10 mouse cellular contexts compared by ENCODE assay signal in the genomic region with DNA sequence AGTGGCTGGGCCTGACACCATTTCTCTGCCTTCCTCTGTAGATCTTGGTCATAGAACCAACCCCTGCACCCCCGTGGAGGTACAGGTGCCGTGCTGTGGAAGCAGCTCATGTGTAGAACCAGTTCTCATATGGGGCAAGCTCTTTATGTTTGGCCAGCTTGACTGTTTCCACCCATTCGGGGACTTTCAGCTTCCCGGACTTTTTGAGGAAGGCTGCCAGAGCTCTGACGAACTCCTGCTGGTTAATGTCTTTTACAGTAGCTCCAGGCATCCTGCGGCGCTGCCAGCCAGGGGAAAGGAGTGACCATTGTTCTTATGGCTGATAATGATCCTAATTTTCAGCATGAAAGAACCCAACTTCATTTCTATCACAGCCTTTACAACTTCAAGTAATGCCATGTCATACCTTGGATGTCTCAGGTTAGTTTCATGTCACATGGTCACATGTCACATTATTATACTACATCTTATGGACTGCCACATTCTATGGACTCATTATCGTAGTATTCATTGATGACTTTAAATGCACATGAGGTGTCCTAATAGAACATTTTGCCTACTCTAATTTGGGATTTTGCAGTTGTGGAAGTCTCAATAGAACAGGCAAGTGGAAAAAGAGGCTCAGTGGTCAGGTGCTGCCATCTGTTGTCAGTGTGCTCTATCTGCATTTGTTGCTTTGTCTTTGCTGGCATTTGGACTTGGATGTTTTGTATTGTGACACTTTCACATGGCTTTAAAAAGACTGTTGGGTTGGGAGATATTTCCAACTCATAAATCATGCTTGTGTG. TPM values are rescaled to one million over a fixed set of nuclear protein-coding genes. Genes with fewer than 3 reads are reported as not detected.
A peak's percentile ranks its signal among the peaks of the same experiment; 100 is the strongest.
DNase-seq lines count a peak whose midpoint lies in the region; ATAC-seq lines count a peak whose summit lies in the region.
"Had no signal": no experiment of that assay in that cellular context is flagged by ENCODE, and none has a peak within 500 bp of the region (broad histone marks: within the 10 kb centered on the region; RNA-seq: fewer than 3 reads in every experiment).

No protein-coding gene starts in this region.

- DNase-seq in forebrain, embryonic 14.5 days (ENCODE audit: low spot score): peak; percentile 77
- DNase-seq in spleen, postnatal 36 days (ENCODE audit: low spot score in 2 of 2): peak; percentile 19 to 34
- DNase-seq in spleen, adult 12 weeks (ENCODE audit: low spot score): no peak
- peak; percentile 57 for DNase-seq in cerebellum, adult 8-10 months
- DNase-seq in left cerebral cortex, postnatal 10 days (ENCODE audit: extremely low spot score in 1 of 2, low spot score in 2 of 2): peak; percentile 31 to 33
- DNase-seq in retina, postnatal 1 day: peak; percentile 77

- no peaks in the 10 kb centered on the region for H3K9me3 ChIP-seq in forebrain, embryonic 14.5 days (replicated peaks; ENCODE audit: control insufficient read depth, low read length)
- no peaks in the 10 kb centered on the region for H3K9me3 ChIP-seq in forebrain, embryonic 12.5 days
- H3K9me3 ChIP-seq in heart, embryonic 13.5 days: no peaks in the 10 kb centered on the region
- H3K9me3 ChIP-seq: G1E had no signal

- no peak overlapping the region for H3K4me2 ChIP-seq in forebrain, embryonic 14.5 days (ENCODE audit: low read length)
- H3K4me2 ChIP-seq in forebrain, embryonic 12.5 days: no peak overlapping the region
- no peak overlapping the region for H3K4me2 ChIP-seq in heart, embryonic 13.5 days

- no peak overlapping the region for H3K9ac ChIP-seq in forebrain, embryonic 14.5 days (ENCODE audit: low read length)
- no peak overlapping the region for H3K9ac ChIP-seq in forebrain, embryonic 12.5 days
- H3K9ac ChIP-seq in heart, embryonic 13.5 days: 0 out of 2 replicates have a peak overlapping the region, but pooled peaks have one; percentile 33

- no peaks in the 10 kb centered on the region for H3K4me1 ChIP-seq in forebrain, embryonic 14.5 days (ENCODE audit: control insufficient read depth, insufficient read depth, low read length)
- H3K4me1 ChIP-seq in forebrain, embryonic 12.5 days: peaks cover 6% of the 10 kb centered on the region
- peaks cover 14% of the 10 kb centered on the region for H3K4me1 ChIP-seq in heart, embryonic 13.5 days

- no peak overlapping the region for H3K4me3 ChIP-seq in forebrain, embryonic 14.5 days (ENCODE audit: low read depth, low read length)
- no peak overlapping the region for H3K4me3 ChIP-seq in forebrain, embryonic 12.5 days (replicated peaks)
- no peak overlapping the region for H3K4me3 ChIP-seq in heart, embryonic 13.5 days

- no peaks in the 10 kb centered on the region for H3K27me3 ChIP-seq in forebrain, embryonic 14.5 days (replicated peaks; ENCODE audit: control insufficient read depth, insufficient read depth, low read length)
- no peaks in the 10 kb centered on the region for H3K27me3 ChIP-seq in forebrain, embryonic 12.5 days
- no peaks in the 10 kb centered on the region; the same call in 1 of the 2 replicates for H3K27me3 ChIP-seq in heart, embryonic 13.5 days (replicated peaks)

- no peak overlapping the region for H3K27ac ChIP-seq in forebrain, embryonic 14.5 days (ENCODE audit: low read depth, low read length)
- H3K27ac ChIP-seq in forebrain, embryonic 12.5 days: no peak overlapping the region
- no peak overlapping the region for H3K27ac ChIP-seq in heart, embryonic 13.5 days (replicated peaks)

- intact Hi-C loops in left cerebral cortex, postnatal 10 days (cut with DNase I): loop anchor here (5.0 to 10.0 kb wide), 4 partner anchors 168 to 830 kb away; no protein-coding TSS in a partner anchor

- H3K36me3 ChIP-seq in forebrain, embryonic 14.5 days (ENCODE audit: control insufficient read depth, insufficient read depth, low read length): no peaks in the 10 kb centered on the region
- no peaks in the 10 kb centered on the region for H3K36me3 ChIP-seq in forebrain, embryonic 12.5 days (replicated peaks)
- H3K36me3 ChIP-seq in heart, embryonic 13.5 days: no peaks in the 10 kb centered on the region
- H3K36me3 ChIP-seq: G1E had no signal

- no peak for ATAC-seq in forebrain, embryonic 14.5 days
- ATAC-seq in forebrain, embryonic 12.5 days (ENCODE audit: low FRiP score): no peak
- ATAC-seq in heart, embryonic 13.5 days (ENCODE audit: extremely low read depth, insufficient number of reproducible peaks, low FRiP score, low TSS enrichment): no peak

- WGBS in forebrain, embryonic 14.5 days: 25% methylated on average over 8 of the region's 8 CpGs
- WGBS in forebrain, embryonic 12.5 days: 44% methylated on average over 8 of the region's 8 CpGs
- WGBS in heart, embryonic 13.5 days: 39% methylated on average over 8 of the region's 8 CpGs

RNA-seq across cellular contexts. Expression of gene Gopc, which starts 3.1 kb away (rescaled TPM):
- polyA plus RNA-seq in forebrain, embryonic 14.5 days (2014; fragmentation: Nextera tagmentation; extraction: Ambion mirVana): 14.8 and 16.7 TPM in 2 replicates
- 23.0 and 24.1 TPM in 2 replicates for polyA plus RNA-seq in forebrain, embryonic 12.5 days (2016; fragmentation: Nextera tagmentation; extraction: Ambion mirVana)
- 12.4 and 13.7 TPM in 2 replicates for polyA plus RNA-seq in heart, embryonic 13.5 days (2015; fragmentation: Nextera tagmentation; extraction: Ambion mirVana)
- total RNA-seq in left cerebral cortex, postnatal 10 days (2021): 10 to 100 TPM; 59.2 to 61.9 TPM

RNA-seq across cellular contexts. Expression of gene Nepn, which starts 3.8 kb away (rescaled TPM):
- not detected in 2 replicates for polyA plus RNA-seq in forebrain, embryonic 14.5 days (2014; fragmentation: Nextera tagmentation; extraction: Ambion mirVana)
- not detected in 2 replicates for polyA plus RNA-seq in forebrain, embryonic 12.5 days (2016; fragmentation: Nextera tagmentation; extraction: Ambion mirVana)
- 0.08 TPM in 1 of 2 replicates, not detected in the other for polyA plus RNA-seq in heart, embryonic 13.5 days (2015; fragmentation: Nextera tagmentation; extraction: Ambion mirVana)
- not detected for total RNA-seq in left cerebral cortex, postnatal 10 days (2021)
- total RNA-seq: G1E; hematopoietic stem cell, adult 5-6 weeks had no signal
- polyA plus RNA-seq: G1E had no signal

RNA-seq across cellular contexts. Expression of gene Gm26741, which starts 26.4 kb away (rescaled TPM):
- not detected in 2 replicates for polyA plus RNA-seq in forebrain, embryonic 14.5 days (2014; fragmentation: Nextera tagmentation; extraction: Ambion mirVana)
- not detected in 2 replicates for polyA plus RNA-seq in forebrain, embryonic 12.5 days (2016; fragmentation: Nextera tagmentation; extraction: Ambion mirVana)
- polyA plus RNA-seq in heart, embryonic 13.5 days (2015; fragmentation: Nextera tagmentation; extraction: Ambion mirVana): not detected in 2 replicates
- not detected for total RNA-seq in left cerebral cortex, postnatal 10 days (2021)
- total RNA-seq: G1E; hematopoietic stem cell, adult 5-6 weeks had no signal
- polyA plus RNA-seq: G1E had no signal

RNA-seq across cellular contexts. Expression of gene Nus1, which starts 32.3 kb away (rescaled TPM):
- polyA plus RNA-seq in forebrain, embryonic 14.5 days (2014; fragmentation: Nextera tagmentation; extraction: Ambion mirVana): 12.0 and 14.3 TPM in 2 replicates
- 16.6 and 17.2 TPM in 2 replicates for polyA plus RNA-seq in forebrain, embryonic 12.5 days (2016; fragmentation: Nextera tagmentation; extraction: Ambion mirVana)
- polyA plus RNA-seq in heart, embryonic 13.5 days (2015; fragmentation: Nextera tagmentation; extraction: Ambion mirVana): 8.1 and 8.5 TPM in 2 replicates
- total RNA-seq in left cerebral cortex, postnatal 10 days (2021): 10 to 100 TPM; 61.9 to 65.2 TPM
